Mouse (Mus musculus) heart, embryonic 10.5 days (tissue): ENCODE data around the gene Ripor2. TPM values are rescaled to one million over a fixed set of nuclear protein-coding genes. Genes with fewer than 3 reads are reported as not detected.

Source experiments
- DNase-seq: peaks from one replicate; pipeline ENCODE4 v3.0.0-alpha.2; 2017; ENCODE audit warnings: low spot score
- H3K27ac ChIP-seq: fragments of 300-500 bp; sonication (generic); 2 replicates; pipeline ENCODE4 v1.5.1; 2016; ENCODE audit warnings: mild to moderate bottlenecking
- H3K27me3 ChIP-seq: fragments of 300-500 bp; sonication (generic); 2 replicates; pipeline ENCODE4 v1.6.1; 2016; ENCODE audit warnings: mild to moderate bottlenecking; ENCODE audit not compliant: poor library complexity, insufficient read depth, severe bottlenecking
- H3K36me3 ChIP-seq: fragments of 300-500 bp; sonication (generic); 2 replicates; pipeline ENCODE4 v1.6.1; 2016; ENCODE audit warnings: mild to moderate bottlenecking, moderate library complexity
- H3K4me1 ChIP-seq: fragments of 300-500 bp; sonication (generic); 2 replicates; pipeline ENCODE4 v1.6.1; 2016; ENCODE audit warnings: mild to moderate bottlenecking
- H3K4me3 ChIP-seq: fragments of 300-500 bp; sonication (generic); 2 replicates; pipeline ENCODE4 v1.5.1; 2016; ENCODE audit warnings: mild to moderate bottlenecking, moderate library complexity
- H3K9me3 ChIP-seq: fragments of 300-500 bp; sonication (generic); 2 replicates; pipeline ENCODE4 v1.6.1; 2016; ENCODE audit warnings: mild to moderate bottlenecking, moderate library complexity
- WGBS: fragments of 180-500 bp; shearing (Covaris S2); methylation state at CpG from one replicate; pipeline ENCODE4 v1.1.7; 2016; 5-methylcytosine and 5-hydroxymethylcytosine counted together
- polyA plus RNA-seq: library from polyadenylated mRNA; unstranded; fragments of >200 nt; fragmentation: Nextera tagmentation; extraction: Ambion mirVana; gene quantifications from 2 replicates; pipeline ENCODE4 v1.2.1, GENCODE M21; 2016

Gene Ripor2
- polyA plus RNA-seq, 1 experiment from 2014 or later: 5.2 TPM

- Histone ChIP-seq H3K9me3 (no peaks in the 10 kb centered on the region), H3K27ac (no peak overlapping the region), H3K36me3 (0 out of 2 replicates have a peak, but pooled peaks cover 5% of the 10 kb centered on the region), H3K4me1 (peaks cover 9% of the 10 kb centered on the region; the same call in 1 of the 2 replicates), H3K27me3 (no peaks in the 10 kb centered on the region; the same call in 1 of the 2 replicates), H3K4me3 (no peak overlapping the region)
- DNase-seq: no peak
- WGBS: 67% methylated on average over 5 of the region's 5 CpGs
Measured at GRCm38 (mm10) chr13:24682346-24682745, 100.4 kb downstream of the Ripor2 start.

GRCm38 (mm10) chr13:24684503-24684902, 102.5 kb downstream of the Ripor2 start:
- DNase-seq: no peak
- no peaks in the 10 kb centered on the region for H3K9me3 ChIP-seq
- 65% methylated on average over 2 of the region's 2 CpGs for WGBS
- H3K27ac ChIP-seq: no peak overlapping the region
- H3K4me3 ChIP-seq: no peak overlapping the region
- H3K27me3 ChIP-seq: peaks cover 12% of the 10 kb centered on the region; the same call in 1 of the 2 replicates
- 0 out of 2 replicates have a peak, but pooled peaks cover 3% of the 10 kb centered on the region for H3K36me3 ChIP-seq
- peaks cover 2% of the 10 kb centered on the region; the same call in 1 of the 2 replicates for H3K4me1 ChIP-seq

GRCm38 (mm10) chr13:24685846-24686245, 103.9 kb downstream of the Ripor2 start:
- 70% methylated on average over 5 of the region's 5 CpGs for WGBS
- H3K9me3 ChIP-seq: no peaks in the 10 kb centered on the region
- H3K27ac ChIP-seq: no peak overlapping the region
- H3K36me3 ChIP-seq: 0 out of 2 replicates have a peak, but pooled peaks cover 3% of the 10 kb centered on the region
- no peaks in the 10 kb centered on the region; the same call in 1 of the 2 replicates for H3K4me1 ChIP-seq
- H3K4me3 ChIP-seq: no peak overlapping the region
- no peak for DNase-seq
- H3K27me3 ChIP-seq: 0 out of 2 replicates have a peak, but pooled peaks cover 12% of the 10 kb centered on the region

- DNase-seq: peak; percentile 85
- H3K9me3 ChIP-seq: no peaks in the 10 kb centered on the region
- no peak overlapping the region for H3K4me3 ChIP-seq
- 25% methylated on average over 15 of the region's 15 CpGs for WGBS
- H3K27ac ChIP-seq: peak overlapping the region; percentile 23; the same call in 1 of the 2 replicates
- H3K27me3 ChIP-seq: 0 out of 2 replicates have a peak, but pooled peaks cover 12% of the 10 kb centered on the region
- no peaks in the 10 kb centered on the region; the same call in 1 of the 2 replicates for H3K4me1 ChIP-seq
- 0 out of 2 replicates have a peak, but pooled peaks cover 3% of the 10 kb centered on the region for H3K36me3 ChIP-seq
Measured at GRCm38 (mm10) chr13:24686705-24687665, 105.0 kb downstream of the Ripor2 start.

- H3K27me3 ChIP-seq: 0 out of 2 replicates have a peak, but pooled peaks cover 10% of the 10 kb centered on the region
- H3K36me3 ChIP-seq: peaks cover 3% of the 10 kb centered on the region; the same call in 1 of the 2 replicates
- no peaks in the 10 kb centered on the region for H3K4me1 ChIP-seq
- no peak overlapping the region for H3K27ac ChIP-seq
- WGBS: 90% methylated on average over 7 of the region's 7 CpGs
- no peaks in the 10 kb centered on the region for H3K9me3 ChIP-seq
- DNase-seq: no peak
- H3K4me3 ChIP-seq: no peak overlapping the region
Measured at GRCm38 (mm10) chr13:24693312-24693711, 111.3 kb downstream of the Ripor2 start.

GRCm38 (mm10) chr13:24698746-24699145, 116.8 kb downstream of the Ripor2 start:
- Histone ChIP-seq H3K27me3 (no peaks in the 10 kb centered on the region), H3K4me3 (no peak overlapping the region), H3K9me3 (no peaks in the 10 kb centered on the region), H3K27ac (no peak overlapping the region), H3K4me1 (peaks cover 17% of the 10 kb centered on the region), H3K36me3 (peaks cover 3% of the 10 kb centered on the region; the same call in 1 of the 2 replicates)
- no peak for DNase-seq
- WGBS: 76% methylated on average over 4 of the region's 4 CpGs

GRCm38 (mm10) chr13:24702128-24702527, 120.1 kb downstream of the Ripor2 start:
- DNase-seq: no peak
- H3K9me3 ChIP-seq: no peaks in the 10 kb centered on the region
- no peaks in the 10 kb centered on the region for H3K36me3 ChIP-seq
- 71% methylated on average over 5 of the region's 5 CpGs for WGBS
- peaks cover 17% of the 10 kb centered on the region for H3K4me1 ChIP-seq
- no peaks in the 10 kb centered on the region for H3K27me3 ChIP-seq
- no peak overlapping the region for H3K4me3 ChIP-seq
- no peak overlapping the region for H3K27ac ChIP-seq

- Histone ChIP-seq H3K36me3 (no peaks in the 10 kb centered on the region), H3K27ac (no peak overlapping the region), H3K4me1 (peaks cover 10% of the 10 kb centered on the region; the same call in 1 of the 2 replicates), H3K4me3 (no peak overlapping the region), H3K27me3 (no peaks in the 10 kb centered on the region; the same call in 1 of the 2 replicates), H3K9me3 (no peaks in the 10 kb centered on the region)
- 78% methylated on average over 12 of the region's 12 CpGs for WGBS
- DNase-seq: peak; percentile 64
Measured at GRCm38 (mm10) chr13:24709656-24710396, 127.8 kb downstream of the Ripor2 start.

- 65% methylated on average over 7 of the region's 7 CpGs for WGBS
- H3K27me3 ChIP-seq: peaks cover 7% of the 10 kb centered on the region
- peak; percentile 28 for DNase-seq
- no peaks in the 10 kb centered on the region for H3K36me3 ChIP-seq
- no peak overlapping the region for H3K27ac ChIP-seq
- peaks cover 10% of the 10 kb centered on the region; the same call in 1 of the 2 replicates for H3K4me1 ChIP-seq
- H3K9me3 ChIP-seq: no peaks in the 10 kb centered on the region
- H3K4me3 ChIP-seq: no peak overlapping the region
Measured at GRCm38 (mm10) chr13:24710968-24711367, 129.0 kb downstream of the Ripor2 start.

GRCm38 (mm10) chr13:24712581-24713130, 130.7 kb downstream of the Ripor2 start:
- Histone ChIP-seq H3K36me3 (no peaks in the 10 kb centered on the region), H3K4me3 (no peak overlapping the region), H3K4me1 (peaks cover 10% of the 10 kb centered on the region; the same call in 1 of the 2 replicates), H3K27ac (no peak overlapping the region), H3K9me3 (no peaks in the 10 kb centered on the region), H3K27me3 (peaks cover 7% of the 10 kb centered on the region)
- WGBS: 63% methylated on average over 7 of the region's 7 CpGs
- DNase-seq: no peak

GRCm38 (mm10) chr13:24713434-24714000, 131.5 kb downstream of the Ripor2 start:
- DNase-seq: peak; percentile 93
- Histone ChIP-seq H3K4me3 (peak overlapping the region; percentile 35; the same call in 1 of the 2 replicates), H3K27ac (no peak overlapping the region), H3K9me3 (no peaks in the 10 kb centered on the region), H3K36me3 (no peaks in the 10 kb centered on the region), H3K4me1 (peaks cover 10% of the 10 kb centered on the region; the same call in 1 of the 2 replicates), H3K27me3 (peaks cover 7% of the 10 kb centered on the region)
- 8% methylated on average over 16 of the region's 16 CpGs for WGBS

GRCm38 (mm10) chr13:24714360-24714885, 132.4 kb downstream of the Ripor2 start:
- no peak for DNase-seq
- WGBS: 73% methylated on average over 9 of the region's 9 CpGs
- Histone ChIP-seq H3K4me3 (no peak overlapping the region), H3K27me3 (peaks cover 7% of the 10 kb centered on the region), H3K9me3 (no peaks in the 10 kb centered on the region), H3K27ac (no peak overlapping the region), H3K36me3 (peaks cover 3% of the 10 kb centered on the region; the same call in 1 of the 2 replicates), H3K4me1 (peaks cover 10% of the 10 kb centered on the region; the same call in 1 of the 2 replicates)
